Mouse (Mus musculus) olfactory bulb, adult 2 months (tissue): ENCODE results near the gene Vmn1r1.

Experiments used
- CTCF ChIP-seq: fragments of 200-500 bp; IDR thresholded peaks from 2 replicates; pipeline ENCODE4 v1.5.1; 2012; ENCODE audit warnings: low read depth, mild to moderate bottlenecking, low read length, moderate library complexity; ENCODE audit not compliant: insufficient read depth
- POLR2A ChIP-seq: fragments of 200-500 bp; IDR thresholded peaks from 2 replicates; pipeline ENCODE4 v1.6.1; 2012; ENCODE audit warnings: mild to moderate bottlenecking, low read depth, low read length, moderate library complexity; ENCODE audit not compliant: insufficient read depth

- TF ChIP-seq POLR2A = no peak
- no peak for TF ChIP-seq CTCF
Measured at GRCm38 (mm10) chr1:182115651-182116408, 48.5 kb downstream of the Vmn1r1 start.
